Mouse (Mus musculus): ENCODE measurements around the gene Afg1l. TPM values are rescaled to one million over a fixed set of nuclear protein-coding genes. Genes with fewer than 3 reads are reported as not detected.

Gene Afg1l
- total RNA-seq, 1 experiment from 2014 or later = 19.6 TPM

DNA sequence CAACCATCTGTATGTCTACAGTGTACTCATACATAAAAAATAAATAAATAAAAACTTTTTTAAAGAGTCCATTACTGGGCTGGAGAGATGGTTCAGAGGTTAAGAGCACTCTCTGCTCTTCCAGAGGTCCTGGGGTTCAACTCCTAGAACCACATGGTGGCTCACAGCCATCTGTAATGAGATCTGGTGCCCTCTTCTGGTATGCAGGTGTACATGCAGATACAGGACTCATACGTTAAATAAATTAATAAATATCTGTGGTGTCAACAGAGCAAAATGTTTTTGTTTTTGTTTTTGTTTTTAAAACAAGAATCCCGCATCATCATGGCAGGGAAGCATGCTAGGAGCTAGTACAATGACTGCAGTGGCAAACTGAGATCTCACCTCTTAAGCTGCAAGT, 181.3 kb downstream of the Afg1l start:
- DNase-seq = no peak

DNA sequence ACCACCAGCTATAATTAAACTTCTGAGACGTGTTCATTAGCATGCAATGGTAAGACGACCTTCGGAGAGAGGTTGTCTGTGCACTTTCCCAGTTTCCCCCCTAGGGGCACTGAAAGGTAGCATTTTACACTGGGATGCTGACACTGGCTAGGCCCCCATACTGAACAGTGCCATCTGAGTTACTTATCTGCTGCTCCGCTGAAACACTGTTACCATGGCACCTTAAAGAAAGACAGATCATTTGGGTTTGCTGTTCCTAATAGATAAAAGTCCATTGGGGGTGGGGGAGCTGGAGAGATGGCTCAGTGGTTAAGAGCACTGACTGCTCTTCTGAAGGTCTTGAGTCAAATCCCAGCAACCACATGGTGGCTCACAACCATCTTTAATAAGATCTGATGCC, 181.8 kb downstream of the Afg1l start:
- no peak for DNase-seq

DNA sequence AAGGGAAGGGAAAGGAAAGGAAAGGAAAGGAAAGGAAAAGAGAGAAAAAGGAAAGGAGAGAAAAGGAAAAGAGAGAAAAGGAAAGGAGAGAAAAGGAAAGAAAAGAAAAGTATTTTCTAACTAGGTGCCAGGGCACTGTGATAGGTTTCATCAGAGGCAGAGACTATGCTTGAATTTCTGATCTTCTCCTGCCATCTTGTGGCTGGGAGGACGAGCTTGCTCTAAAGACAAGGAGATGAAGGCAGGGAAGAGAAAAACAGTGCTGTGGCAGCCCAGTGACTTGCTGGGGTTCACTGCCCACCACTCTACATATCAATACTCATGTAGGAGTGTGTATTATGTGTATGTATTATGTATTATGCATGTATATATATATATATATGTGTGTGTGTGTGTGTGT, 183.3 kb downstream of the Afg1l start:
- no peak for DNase-seq

DNA sequence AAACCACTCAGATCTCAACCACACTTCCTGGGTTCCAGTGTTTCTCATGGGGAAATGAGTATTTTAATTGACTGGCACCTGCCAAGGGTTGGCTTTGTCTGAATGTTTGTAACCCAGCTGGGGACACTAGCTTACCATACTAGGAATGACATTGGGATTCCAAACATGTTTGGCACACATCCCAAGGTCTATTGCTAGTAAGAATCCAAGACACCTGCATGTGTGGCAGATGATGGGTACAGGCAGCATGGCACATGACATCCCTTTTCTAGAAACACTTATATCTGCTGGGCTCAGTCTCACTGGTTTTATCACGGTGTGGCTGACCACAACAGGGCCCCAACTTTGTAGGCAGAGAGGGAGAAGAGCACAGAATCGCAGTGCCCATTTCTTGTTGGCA, 184.0 kb downstream of the Afg1l start:
- no peak for DNase-seq

DNA sequence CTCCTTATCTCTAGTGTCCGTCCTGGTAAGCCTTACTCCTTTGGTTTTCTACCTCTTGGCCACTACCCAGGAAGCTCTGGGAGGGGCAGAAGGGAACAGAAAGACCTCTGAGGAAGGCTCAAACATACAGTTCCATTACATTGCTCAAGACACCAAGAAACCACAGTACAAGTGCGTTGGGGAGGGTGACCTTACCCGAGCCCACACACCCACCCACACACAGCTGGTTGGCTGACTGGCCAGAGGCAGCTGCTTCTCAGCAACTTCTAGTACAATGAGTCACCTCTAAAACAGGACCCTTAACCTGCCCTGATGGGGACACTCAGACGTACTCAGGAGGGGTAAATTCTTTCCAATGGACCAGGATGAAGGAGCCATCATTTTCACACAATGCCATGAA, 184.5 kb downstream of the Afg1l start:
- no peak for DNase-seq

DNA sequence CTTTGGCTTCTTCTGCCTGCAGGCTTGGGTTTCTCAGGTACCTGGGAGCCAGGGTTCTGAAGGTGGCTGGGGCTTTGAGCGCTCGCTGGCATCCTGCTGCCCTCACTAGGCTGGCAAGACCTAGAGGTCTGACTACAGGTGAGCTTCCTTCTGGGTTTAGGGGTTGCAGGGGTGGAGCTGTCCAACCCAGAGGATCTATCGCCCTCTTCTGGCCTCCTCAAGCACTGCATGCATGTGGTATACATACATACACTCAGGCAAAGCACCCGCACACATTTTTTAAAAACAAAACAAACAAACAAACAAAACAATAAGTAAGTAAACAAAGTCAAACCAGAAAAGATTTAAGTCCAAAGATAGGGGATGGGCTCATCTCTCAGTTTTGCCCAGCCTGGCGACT, 187.0 kb downstream of the Afg1l start:
- peak; percentile 59 for DNase-seq

DNA sequence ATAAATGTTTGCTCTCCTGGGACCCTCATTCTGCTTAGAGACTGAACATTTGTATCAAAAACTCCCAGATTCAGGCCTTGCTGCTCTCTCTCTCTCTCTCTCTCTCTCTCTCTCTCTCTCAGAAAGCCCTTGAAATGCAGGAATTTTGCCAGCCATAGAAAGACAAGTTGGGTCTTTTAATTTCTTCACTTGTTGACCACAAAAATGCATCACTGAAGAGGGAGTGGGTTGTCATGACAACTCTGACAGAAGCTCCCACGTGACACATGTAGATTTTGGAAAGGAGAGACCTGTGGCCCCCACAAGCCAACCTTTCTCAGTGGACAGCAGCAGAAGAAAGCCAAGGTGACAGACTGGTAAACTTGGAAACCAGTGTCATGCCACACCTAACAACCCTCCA, 190.7 kb downstream of the Afg1l start:
- no peak for DNase-seq

DNA sequence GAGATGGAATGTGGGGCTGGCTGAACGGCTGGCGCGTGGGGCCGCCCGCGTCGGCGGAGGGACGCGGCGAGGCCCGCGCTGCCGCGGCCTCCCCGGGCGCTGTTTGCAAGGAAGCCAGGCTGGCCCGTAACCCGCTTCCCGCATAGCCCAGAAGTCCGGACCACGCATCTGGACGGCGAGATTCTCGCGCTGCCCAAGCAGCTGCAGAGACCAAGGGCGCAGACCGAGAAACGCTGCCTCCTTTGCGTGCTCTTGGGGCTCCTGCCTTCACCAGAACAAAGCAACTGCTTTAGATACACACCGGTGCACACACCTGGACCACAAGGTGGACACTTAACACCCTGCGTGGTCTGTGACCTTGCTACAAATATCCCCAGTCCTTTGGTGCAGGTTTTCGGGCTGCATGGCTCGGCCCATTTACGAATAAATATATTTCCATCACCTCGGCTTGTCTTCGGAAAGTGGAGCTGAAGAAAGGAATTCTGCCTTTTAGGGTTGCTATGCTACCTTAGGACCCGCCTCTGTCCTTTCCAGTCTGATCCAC, 200.0 kb downstream of the Afg1l start:
- no peak for DNase-seq

DNA sequence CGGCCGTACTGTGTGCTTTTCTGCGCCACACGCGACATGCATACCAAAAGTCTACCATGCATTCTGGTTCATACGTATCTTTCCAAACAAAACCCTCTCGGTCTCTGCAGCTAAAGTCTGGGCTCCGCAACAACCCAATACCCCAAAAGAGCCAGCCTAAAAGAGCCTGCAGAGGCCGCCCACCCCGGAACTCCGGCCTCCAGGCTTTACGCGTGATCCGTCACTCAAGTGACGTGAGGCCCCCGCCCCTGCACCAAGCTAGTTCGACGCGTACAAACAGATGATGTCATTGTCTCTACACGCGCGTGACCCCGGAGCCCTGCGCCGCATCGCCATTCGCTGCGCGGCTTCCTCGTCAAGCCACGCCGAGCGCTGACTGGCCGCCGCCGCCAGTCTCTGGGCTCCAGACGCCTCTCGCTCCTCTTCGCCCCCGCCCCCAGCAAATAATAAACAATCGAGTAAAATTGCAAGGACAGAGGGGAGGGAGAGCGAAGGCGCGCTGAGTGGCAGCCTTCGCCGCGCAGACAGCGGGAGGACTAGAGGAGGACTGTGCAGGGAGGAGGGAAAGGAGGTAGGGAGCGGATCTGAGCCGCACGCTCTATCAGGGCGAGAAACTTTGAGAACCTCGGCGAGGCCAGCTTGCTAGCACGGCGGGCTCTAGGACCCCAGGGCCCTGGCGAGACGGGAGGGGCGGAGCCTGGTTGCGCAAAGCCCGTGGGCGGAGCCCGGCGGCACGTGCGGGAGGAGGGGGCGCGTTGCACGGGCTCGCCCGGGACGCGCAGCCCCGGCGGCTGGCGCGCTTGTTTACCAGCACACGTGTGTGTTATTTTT, 200.7 kb downstream of the Afg1l start:
- DNase-seq = peak; percentile 96

DNA sequence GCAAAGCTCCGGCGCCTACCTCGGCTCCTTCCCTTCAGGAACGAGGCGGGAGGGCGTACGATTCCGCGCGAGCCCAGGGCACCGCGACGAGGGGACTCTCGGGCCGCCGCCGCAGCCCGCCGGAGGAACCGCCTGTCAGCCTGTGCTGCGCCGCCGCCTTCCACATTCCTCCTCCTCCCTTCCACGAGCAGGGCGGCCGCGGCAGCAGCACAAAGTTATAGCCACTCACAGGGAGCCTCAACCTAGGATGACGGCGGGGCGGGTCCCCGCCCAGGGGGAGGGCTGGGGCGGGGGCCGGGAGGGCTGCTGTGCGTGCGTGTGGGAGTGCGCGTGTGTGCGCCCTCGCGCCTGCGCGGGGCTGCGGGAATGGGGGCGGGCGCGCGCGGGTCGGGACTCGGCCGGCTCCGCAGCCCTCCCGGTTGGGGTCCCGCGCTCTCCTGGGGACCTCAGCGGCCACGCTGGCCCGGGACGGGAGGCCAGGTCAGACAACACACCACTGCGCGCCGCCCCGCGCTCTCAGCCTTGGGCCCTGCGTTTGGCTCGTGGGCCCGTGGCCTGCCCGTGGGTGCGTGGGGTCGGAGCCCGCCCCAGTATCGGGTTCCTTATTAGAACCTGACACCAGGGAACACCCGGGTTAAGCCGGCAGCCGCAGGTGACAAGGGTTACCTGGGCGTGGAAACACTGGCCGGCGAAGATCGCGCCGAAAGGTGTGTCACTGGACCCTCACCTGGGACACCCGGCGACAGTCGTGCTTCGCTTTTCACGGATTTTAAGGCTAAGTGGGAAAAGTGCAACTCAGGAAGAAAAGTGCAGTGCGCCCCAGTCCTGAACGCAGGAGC, 201.6 kb downstream of the Afg1l start, which contains the start of gene Foxo3:
TSS of gene Foxo3 (minus strand) at position 249 of the 839 bp plus-strand sequence.
- peak; percentile 92 for DNase-seq

DNA sequence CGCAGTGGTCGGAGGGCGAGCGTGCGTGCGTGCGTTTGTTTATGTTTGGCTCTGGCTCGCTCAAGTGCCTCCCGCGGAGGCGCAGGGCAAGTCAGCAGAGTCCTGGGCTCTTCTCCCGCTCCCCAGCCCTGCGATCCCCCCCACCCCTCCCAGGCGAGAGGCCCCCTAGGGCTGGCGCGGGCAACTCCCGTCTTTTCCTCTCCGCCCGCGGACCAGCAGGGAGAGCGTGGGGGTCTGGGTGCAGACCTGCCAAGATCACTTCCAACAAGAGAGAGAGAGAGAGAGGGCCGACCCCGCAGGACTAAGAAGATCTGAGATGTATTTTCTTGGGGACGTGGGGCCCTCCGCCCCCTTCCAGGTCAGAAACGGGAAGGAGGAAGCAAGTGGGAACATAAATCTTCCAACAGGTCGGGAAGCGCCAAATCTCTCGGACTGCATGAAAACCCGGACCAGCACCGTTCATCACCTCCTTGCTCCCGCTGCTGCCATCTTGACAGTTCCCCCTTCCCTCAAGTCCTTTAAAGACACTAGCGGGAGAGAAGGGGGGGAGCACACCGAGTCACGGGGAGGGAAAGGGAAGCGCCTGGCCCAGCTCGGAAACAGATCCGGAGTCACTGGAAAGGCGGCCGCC, 202.4 kb downstream of the Afg1l start:
- peak; percentile 18 for DNase-seq

DNA sequence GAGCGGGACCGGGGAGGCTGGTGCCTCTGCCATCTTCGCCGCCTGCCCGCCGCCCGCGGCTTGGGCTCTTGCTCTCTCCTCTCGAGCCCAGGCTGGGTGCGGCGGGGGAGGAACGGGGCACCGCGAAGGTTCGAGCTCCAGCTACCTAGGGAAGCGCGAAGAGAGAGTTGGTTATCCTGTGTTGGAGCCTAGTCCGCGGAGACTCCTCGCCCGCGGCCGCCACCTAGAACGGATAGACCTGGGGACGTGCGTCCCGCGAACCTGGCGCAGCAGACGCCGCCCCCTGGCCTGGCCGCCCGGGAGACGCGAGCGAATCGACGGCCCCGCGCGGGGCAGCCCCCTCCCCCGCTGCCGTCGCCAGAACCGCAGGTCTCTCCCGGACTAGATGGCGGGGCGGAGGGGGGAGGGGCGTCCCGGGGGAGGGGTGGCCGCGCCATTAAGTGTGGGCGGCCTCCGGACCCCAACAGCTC, 202.9 kb downstream of the Afg1l start:
- peak; percentile 62 for DNase-seq

DNA sequence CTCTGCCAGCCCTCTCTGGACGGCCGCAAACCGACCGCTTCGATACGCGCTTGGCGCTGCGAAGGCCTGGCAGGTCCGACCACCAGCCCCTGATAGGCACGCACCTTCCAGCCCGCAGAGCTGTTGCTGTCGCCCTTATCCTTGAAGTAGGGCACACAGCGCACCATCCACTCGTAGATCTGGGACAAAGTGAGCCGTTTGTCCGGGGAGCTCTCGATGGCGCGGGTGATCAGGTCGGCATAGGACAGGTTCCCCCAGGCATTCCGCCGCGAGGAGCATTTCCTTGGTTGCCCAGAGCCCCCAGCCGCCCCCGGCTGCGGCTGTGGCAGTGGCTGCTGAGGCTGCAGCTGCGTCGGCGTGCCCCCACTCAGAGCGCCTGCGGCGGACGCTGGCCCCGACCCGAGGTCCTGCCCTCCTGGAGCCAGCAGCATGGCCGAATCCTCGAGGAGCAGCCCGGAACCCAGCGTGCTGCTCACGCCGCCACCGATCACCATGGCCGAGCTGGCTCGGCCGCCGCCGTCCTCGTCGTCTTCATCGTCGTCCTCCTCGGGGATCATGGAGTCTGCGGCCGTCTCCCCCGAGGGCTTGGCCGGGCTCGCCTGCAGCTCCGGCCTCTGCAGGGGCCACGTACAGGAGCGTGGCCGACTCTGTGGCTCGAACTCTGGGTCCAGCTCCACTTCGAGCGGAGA, 203.5 kb downstream of the Afg1l start:
- DNase-seq = peak; percentile 40

DNA sequence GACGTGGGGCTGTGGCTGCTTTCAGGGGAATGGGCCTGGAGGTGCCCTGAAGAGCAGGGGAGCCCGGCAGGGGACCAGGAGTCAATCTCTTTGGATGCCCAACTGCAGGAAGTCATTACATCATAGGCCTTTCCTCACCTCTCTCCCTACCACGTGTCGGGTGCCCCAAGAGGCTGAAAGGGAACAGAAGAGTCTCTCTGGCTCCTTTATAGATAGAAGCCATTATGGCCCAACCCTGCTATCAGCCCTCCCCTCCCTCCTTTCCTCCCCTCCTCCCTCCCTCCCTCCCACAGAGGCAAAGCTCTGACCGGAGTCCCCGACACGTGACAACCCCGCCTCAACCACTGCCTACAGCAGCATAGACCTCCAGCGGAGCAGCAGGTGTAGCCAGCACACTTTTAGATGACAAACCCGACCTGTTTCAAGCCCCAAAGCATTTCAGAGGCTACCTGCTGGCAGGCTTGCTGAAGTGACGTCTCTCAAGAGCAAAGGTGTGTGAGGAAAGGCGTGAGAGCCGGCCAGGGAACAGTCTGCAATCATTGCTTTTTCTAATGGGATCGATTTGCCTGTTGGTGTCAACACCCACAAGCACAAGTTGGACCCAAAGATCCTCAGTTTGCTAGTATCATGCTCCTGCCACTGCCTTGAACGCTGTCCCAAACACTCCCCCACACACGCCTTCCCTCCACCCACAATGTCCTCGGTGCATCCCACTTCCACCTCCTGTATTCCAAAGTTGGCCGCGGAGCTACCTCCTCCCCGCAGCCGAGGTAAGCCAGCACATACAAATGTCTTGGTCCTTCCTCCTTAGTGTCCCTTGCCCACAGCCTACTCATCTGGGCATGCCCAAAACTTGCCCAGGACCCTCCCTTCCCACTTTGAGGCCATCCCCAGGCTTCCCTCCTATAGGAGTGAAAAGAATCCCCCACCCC, 204.3 kb downstream of the Afg1l start:
- peak; percentile 36 for DNase-seq

DNA sequence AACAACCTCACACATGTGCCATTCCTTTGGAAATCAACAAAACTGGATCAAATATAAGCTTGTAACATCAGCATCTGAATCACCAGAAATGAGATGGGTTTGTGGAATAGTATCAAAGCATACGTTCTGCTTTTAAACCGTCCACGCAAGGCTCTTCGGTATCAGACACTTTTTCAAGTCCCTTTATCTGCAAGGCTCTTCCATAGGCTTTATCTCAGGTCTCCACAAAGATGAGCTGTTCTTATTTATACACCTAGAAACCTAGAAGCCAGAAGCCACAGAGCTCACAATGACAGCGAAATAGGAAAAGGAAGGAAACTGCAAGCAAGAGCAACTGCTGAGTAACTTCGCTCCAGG, 205.0 kb downstream of the Afg1l start:
- DNase-seq = no peak

DNA sequence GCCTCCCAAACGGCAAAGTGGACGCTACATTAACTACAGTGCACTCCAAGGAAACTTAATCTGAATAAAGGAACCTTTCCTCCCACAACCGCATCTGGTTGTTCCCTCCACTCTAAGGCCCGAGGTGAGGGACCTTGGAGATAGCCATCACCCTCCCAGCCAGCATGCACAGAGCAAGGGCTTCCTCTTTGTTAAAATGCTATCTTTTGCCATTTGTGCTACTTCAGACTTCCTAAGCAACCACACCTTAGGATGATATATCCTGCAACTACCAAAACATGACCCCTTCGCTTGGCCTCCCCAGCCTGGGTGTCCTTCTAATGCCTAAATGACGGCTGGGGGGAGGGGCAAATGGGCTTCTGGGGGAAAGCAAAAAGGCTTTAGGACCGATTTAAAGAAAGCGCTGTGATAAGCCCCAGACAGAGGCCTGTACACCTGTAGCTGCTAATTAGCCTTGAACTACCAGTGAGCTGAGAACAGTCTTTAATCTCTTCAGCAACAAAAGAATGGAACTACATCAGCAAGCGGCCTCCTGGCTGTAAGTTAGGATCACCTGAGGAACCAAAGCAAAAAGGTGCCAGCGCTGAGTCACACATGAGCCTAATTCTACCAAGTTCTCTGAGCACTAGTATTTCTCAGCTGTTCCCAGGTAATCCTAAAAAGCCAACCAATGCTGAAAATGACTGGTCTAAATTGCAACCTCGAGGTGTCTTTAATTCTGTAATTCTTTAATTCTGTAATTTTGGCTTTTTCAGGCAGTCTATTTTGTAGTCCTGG, 206.7 kb downstream of the Afg1l start:
- DNase-seq = no peak

DNA sequence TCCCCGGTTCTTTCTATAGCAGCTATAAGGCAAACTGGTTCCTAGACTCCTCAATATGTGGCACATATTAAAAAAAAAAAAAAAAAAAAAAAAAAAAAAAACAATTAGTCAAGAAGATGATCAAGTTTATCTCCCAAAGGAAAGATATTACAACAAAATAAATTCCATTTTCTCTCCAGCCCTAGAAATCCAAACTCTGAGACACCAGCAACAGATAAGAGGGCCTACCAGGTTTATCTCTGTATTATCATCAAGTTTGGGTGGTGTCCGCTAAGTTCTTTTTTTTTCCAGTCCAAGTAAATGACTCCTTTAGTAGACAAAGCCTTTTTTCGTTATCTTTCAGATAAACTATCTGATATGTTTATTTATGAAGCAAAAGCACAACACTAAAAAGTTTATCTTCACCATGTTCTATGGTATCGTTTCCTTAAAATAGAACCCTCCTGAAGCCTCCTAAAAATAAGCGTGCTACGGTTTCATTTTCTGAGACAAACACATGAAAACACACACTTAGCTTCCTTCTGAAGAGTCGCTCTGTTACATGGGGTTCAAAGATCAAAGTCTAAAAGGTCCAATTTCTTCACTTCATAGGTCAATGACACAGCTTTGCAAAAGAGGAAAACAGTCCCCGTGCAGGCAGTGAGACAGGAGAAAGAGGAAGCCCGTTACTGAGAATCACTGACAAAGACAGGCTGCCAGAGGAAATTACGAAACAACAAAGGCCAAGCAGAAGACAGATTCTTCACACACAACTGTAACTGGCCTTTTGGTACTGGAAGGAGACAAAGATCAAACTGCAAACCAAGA, 207.9 kb downstream of the Afg1l start:
- DNase-seq = no peak

DNA sequence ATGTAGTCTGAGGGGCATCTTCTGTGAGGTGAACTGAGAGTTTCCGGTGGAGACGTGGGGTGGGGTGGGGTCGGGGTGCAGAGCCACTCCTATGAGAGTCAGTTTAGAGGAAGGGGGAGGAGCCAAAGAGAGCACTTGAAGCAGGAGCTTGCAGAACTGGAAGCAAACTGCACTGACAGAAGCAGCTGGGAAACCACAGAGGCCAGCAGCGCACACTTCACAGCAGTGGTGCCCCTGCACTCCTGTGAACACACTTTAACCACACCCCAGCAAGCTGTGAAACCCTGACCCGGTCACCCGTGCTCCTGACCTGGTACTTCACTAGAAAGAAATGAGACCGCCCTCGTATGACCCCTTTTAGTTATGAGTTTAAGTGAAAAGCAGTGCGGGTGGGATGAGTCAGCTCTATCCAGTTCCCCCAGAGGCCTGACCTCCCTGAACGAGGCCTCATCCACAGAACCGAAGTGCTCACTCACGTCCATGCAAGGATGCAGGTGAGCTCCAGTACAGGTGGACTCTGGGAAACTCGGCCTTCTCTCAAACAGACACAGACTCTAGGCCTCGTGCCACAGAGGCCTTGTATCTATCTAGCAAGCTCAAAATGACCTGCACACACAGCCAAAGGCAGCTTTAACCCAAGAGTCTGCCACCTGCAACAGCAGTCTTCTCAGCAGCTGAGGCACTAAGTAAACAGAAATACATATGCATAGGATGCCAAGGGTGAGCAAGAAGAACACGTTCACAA, 208.9 kb downstream of the Afg1l start:
- DNase-seq = no peak

Data from adrenal gland, postnatal 25 days (tissue).